Mouse (Mus musculus): ENCODE results near the gene Col23a1. TPM values are rescaled to one million over a fixed set of nuclear protein-coding genes. Genes with fewer than 3 reads are reported as not detected.
A peak's percentile ranks its signal among the peaks of the same experiment; 100 is the strongest.
"Not testable (repeated sequence)": the region's sequence is repeated elsewhere in the genome, so short reads cannot be mapped to it uniquely, and the experiment has no call there.

Gene Col23a1
- polyA plus RNA-seq, 1 experiment from 2014 or later: 12.3 TPM

- H3K36me3 ChIP-seq (ENCODE audit: control insufficient read depth, insufficient read depth, low read length): peaks cover 54% of the 10 kb centered on the region
- no peaks in the 10 kb centered on the region for H3K27me3 ChIP-seq (ENCODE audit: control insufficient read depth, insufficient read depth, low read length)
- H3K9ac ChIP-seq (ENCODE audit: low read depth, low read length): no peak overlapping the region
- no peaks in the 10 kb centered on the region for H3K9me3 ChIP-seq (ENCODE audit: control insufficient read depth, low read length)
- WGBS: 88% methylated on average over 8 of the region's 8 CpGs
- no peak overlapping the region for H3K4me3 ChIP-seq (ENCODE audit: low read length)
- H3K27ac ChIP-seq (ENCODE audit: low read depth, low read length): no peak overlapping the region
- no peak overlapping the region for H3K4me2 ChIP-seq (replicated peaks; ENCODE audit: low read depth, low read length)
- H3K4me1 ChIP-seq (ENCODE audit: control insufficient read depth, insufficient read depth, low read length): 0 out of 2 replicates have a peak, but pooled peaks cover 5% of the 10 kb centered on the region
- ATAC-seq (ENCODE audit: low FRiP score, low TSS enrichment): no peak
These were observed 338.2 kb downstream of the Col23a1 start for GRCm38 (mm10) chr11:51627907-51628306.

- no peak overlapping the region for H3K27ac ChIP-seq (ENCODE audit: low read depth, low read length)
- no peaks in the 10 kb centered on the region for H3K27me3 ChIP-seq (ENCODE audit: control insufficient read depth, insufficient read depth, low read length)
- ATAC-seq (ENCODE audit: low FRiP score, low TSS enrichment): no peak
- H3K9me3 ChIP-seq (ENCODE audit: control insufficient read depth, low read length): no peaks in the 10 kb centered on the region
- 0 out of 2 replicates have a peak, but pooled peaks cover 5% of the 10 kb centered on the region for H3K4me1 ChIP-seq (ENCODE audit: control insufficient read depth, insufficient read depth, low read length)
- H3K4me2 ChIP-seq (replicated peaks; ENCODE audit: low read depth, low read length): no peak overlapping the region
- 79% methylated on average over 15 of the region's 15 CpGs for WGBS
- H3K9ac ChIP-seq (ENCODE audit: low read depth, low read length): no peak overlapping the region
- H3K4me3 ChIP-seq (ENCODE audit: low read length): no peak overlapping the region
- peaks cover 36% of the 10 kb centered on the region for H3K36me3 ChIP-seq (ENCODE audit: control insufficient read depth, insufficient read depth, low read length)
These were observed 340.1 kb downstream of the Col23a1 start for GRCm38 (mm10) chr11:51629651-51630314.

- H3K36me3 ChIP-seq (ENCODE audit: control insufficient read depth, insufficient read depth, low read length): peaks cover 14% of the 10 kb centered on the region
- no peak overlapping the region for H3K9ac ChIP-seq (ENCODE audit: low read depth, low read length)
- no peak for ATAC-seq (ENCODE audit: low FRiP score, low TSS enrichment)
- no peaks in the 10 kb centered on the region for H3K27me3 ChIP-seq (ENCODE audit: control insufficient read depth, insufficient read depth, low read length)
- H3K4me2 ChIP-seq (replicated peaks; ENCODE audit: low read depth, low read length): no peak overlapping the region
- no peaks in the 10 kb centered on the region for H3K9me3 ChIP-seq (ENCODE audit: control insufficient read depth, low read length)
- no peak overlapping the region for H3K4me3 ChIP-seq (ENCODE audit: low read length)
- WGBS: 70% methylated on average over 6 of the region's 6 CpGs
- H3K27ac ChIP-seq (ENCODE audit: low read depth, low read length): peak overlapping the region; percentile 53
- H3K4me1 ChIP-seq (ENCODE audit: control insufficient read depth, insufficient read depth, low read length): peaks cover 9% of the 10 kb centered on the region; the same call in 1 of the 2 replicates
These were observed 342.5 kb downstream of the Col23a1 start for GRCm38 (mm10) chr11:51632130-51632753.

GRCm38 (mm10) chr11:51633200-51633599 is 343.5 kb downstream of the Col23a1 start:
- ATAC-seq (ENCODE audit: low FRiP score, low TSS enrichment); H3K4me2 ChIP-seq (replicated peaks; ENCODE audit: low read depth, low read length); H3K9me3 ChIP-seq (ENCODE audit: control insufficient read depth, low read length); H3K9ac ChIP-seq (ENCODE audit: low read depth, low read length); H3K4me3 ChIP-seq (ENCODE audit: low read length); H3K36me3 ChIP-seq (ENCODE audit: control insufficient read depth, insufficient read depth, low read length); H3K27me3 ChIP-seq (ENCODE audit: control insufficient read depth, insufficient read depth, low read length); H3K27ac ChIP-seq (ENCODE audit: low read depth, low read length): not testable (repeated sequence)
- peaks cover 15% of the 10 kb centered on the region; the same call in 1 of the 2 replicates for H3K4me1 ChIP-seq (ENCODE audit: control insufficient read depth, insufficient read depth, low read length)
- 92% methylated on average over 7 of the region's 7 CpGs for WGBS

Other genes starting within 250 kb of the Col23a1 start
- gene Olfr1375, start 241.8 kb upstream of the Col23a1 start, polyA plus RNA-seq (2014; fragmentation: Nextera tagmentation; extraction: Ambion mirVana): not detected in 2 replicates
- 7.5 and 11.7 TPM in 2 replicates for gene Zfp354a, start 230.7 kb upstream of the Col23a1 start, polyA plus RNA-seq (2014; fragmentation: Nextera tagmentation; extraction: Ambion mirVana)
- gene Gm12569, start 69.4 kb upstream of the Col23a1 start, polyA plus RNA-seq (2014; fragmentation: Nextera tagmentation; extraction: Ambion mirVana): not detected in 2 replicates
- 102 and 127 TPM in 2 replicates for gene Clk4, start 28.2 kb upstream of the Col23a1 start, polyA plus RNA-seq (2014; fragmentation: Nextera tagmentation; extraction: Ambion mirVana)
- gene BC049762, start 26.9 kb upstream of the Col23a1 start, polyA plus RNA-seq (2014; fragmentation: Nextera tagmentation; extraction: Ambion mirVana): 0.69 and 0.99 TPM in 2 replicates

Measured in kidney, embryonic 14.5 days (tissue).